Mouse (Mus musculus) thymus, postnatal 0 days (tissue): ENCODE measurements around the gene Kif22. TPM values are rescaled to one million over a fixed set of nuclear protein-coding genes. Genes with fewer than 3 reads are reported as not detected.
"Not testable (repeated sequence)": the region's sequence is repeated elsewhere in the genome, so short reads cannot be mapped to it uniquely, and the experiment has no call there.

ENCODE experiments used
- DNase-seq: peaks from one replicate; pipeline ENCODE4 v3.0.0-alpha.2; 2015; ENCODE audit warnings: low spot score
- polyA plus RNA-seq: library from polyadenylated mRNA; unstranded; fragments of >200 nt; fragmentation: Nextera tagmentation; extraction: Ambion mirVana; gene quantifications from 2 replicates; pipeline ENCODE4 v1.2.1, GENCODE M21; 2015

Gene Kif22
- 117 and 133 TPM in 2 replicates for polyA plus RNA-seq

GRCm38 (mm10) chr7:127041851-127042672 lies at the start of gene Kif22:
Gene Kif22 (minus strand): TSS chr7:127042471.
- peak; percentile 87 for DNase-seq

- peak; percentile 99 for DNase-seq
These were observed 49.0 kb upstream of the Kif22 start, which contains the start of gene AI467606 for GRCm38 (mm10) chr7:127091114-127091896. Gene AI467606 (plus strand): TSS chr7:127091359.

- DNase-seq = peak; percentile 36
These were observed 48.2 kb upstream of the Kif22 start for GRCm38 (mm10) chr7:127090154-127091113.

GRCm38 (mm10) chr7:127088901-127089845 lies 46.9 kb upstream of the Kif22 start:
- DNase-seq = peak; percentile 59

GRCm38 (mm10) chr7:127088083-127088482 lies 45.8 kb upstream of the Kif22 start:
- no peak for DNase-seq

GRCm38 (mm10) chr7:127087278-127088010 lies 45.2 kb upstream of the Kif22 start, which contains the start of gene Zg16:
Gene Zg16 (minus strand): TSS chr7:127087328.
- not testable (repeated sequence) for DNase-seq

GRCm38 (mm10) chr7:127085751-127086150 lies 43.5 kb upstream of the Kif22 start:
- not testable (repeated sequence) for DNase-seq

- no peak for DNase-seq
These were observed 42.5 kb upstream of the Kif22 start for GRCm38 (mm10) chr7:127084794-127085193.

- DNase-seq = no peak
These were observed 41.4 kb upstream of the Kif22 start for GRCm38 (mm10) chr7:127083689-127084088.

GRCm38 (mm10) chr7:127082995-127083394 lies 40.7 kb upstream of the Kif22 start:
- no peak for DNase-seq

- DNase-seq = no peak
These were observed 40.0 kb upstream of the Kif22 start for GRCm38 (mm10) chr7:127082271-127082670.

- peak; percentile 26 for DNase-seq
These were observed 37.8 kb upstream of the Kif22 start for GRCm38 (mm10) chr7:127080045-127080444.

GRCm38 (mm10) chr7:127077692-127078091 lies 35.4 kb upstream of the Kif22 start:
- DNase-seq = peak; percentile 54

- no peak for DNase-seq
These were observed 33.9 kb upstream of the Kif22 start for GRCm38 (mm10) chr7:127076188-127076587.

- no peak for DNase-seq
These were observed 30.9 kb upstream of the Kif22 start for GRCm38 (mm10) chr7:127073221-127073620.

GRCm38 (mm10) chr7:127070871-127071413 lies 28.7 kb upstream of the Kif22 start:
- no peak for DNase-seq

- no peak for DNase-seq
These were observed 24.0 kb upstream of the Kif22 start for GRCm38 (mm10) chr7:127066317-127066716.

- DNase-seq = no peak
These were observed 23.3 kb upstream of the Kif22 start for GRCm38 (mm10) chr7:127065538-127065937.
